Mouse (Mus musculus): Measurements from ENCODE around the gene C5ar2. TPM values are rescaled to one million over a fixed set of nuclear protein-coding genes. Genes with fewer than 3 reads are reported as not detected.
A peak's percentile ranks its signal among the peaks of the same experiment; 100 is the strongest.

The C5ar2 gene
- total and polyA plus RNA-seq, 2 experiments from 2014 or later, result 0.65 to 0.67 TPM

GRCm38 (mm10) chr7:16241787-16242186 is 2.2 kb downstream of the C5ar2 start:
- TF ChIP-seq CTCF (IDR thresholded peaks at IDR 0.05; ENCODE audit: low read depth), result no peak
- TF ChIP-seq EP300 (IDR thresholded peaks at IDR 0.05; ENCODE audit: low read depth), result no peak
- Histone ChIP-seq H3K36me3 (replicated peaks; ENCODE audit: control insufficient read depth, insufficient read depth, low read length) (no peaks in the 10 kb centered on the region), H3K4me2 (ENCODE audit: low read depth, low read length) (no peak overlapping the region), H3K27ac (ENCODE audit: low read depth) (no peak overlapping the region), H3K4me1 (ENCODE audit: control insufficient read depth, insufficient read depth) (0 out of 2 replicates have a peak, but pooled peaks cover 6% of the 10 kb centered on the region), H3K9me3 (replicated peaks; ENCODE audit: control insufficient read depth, low read length) (no peaks in the 10 kb centered on the region), H3K9ac (replicated peaks; ENCODE audit: low read depth, low read length) (no peak overlapping the region), H3K4me3 (ENCODE audit: low read depth, low read length) (no peak overlapping the region), H3K27me3 (ENCODE audit: control insufficient read depth, insufficient read depth, low read length) (no peaks in the 10 kb centered on the region)
- WGBS, result 51% methylated on average over 11 of the region's 11 CpGs
- ATAC-seq (ENCODE audit: insufficient read depth, low read depth), result no peak
- no peak for DNase-seq (ENCODE audit: low spot score)

DNA sequence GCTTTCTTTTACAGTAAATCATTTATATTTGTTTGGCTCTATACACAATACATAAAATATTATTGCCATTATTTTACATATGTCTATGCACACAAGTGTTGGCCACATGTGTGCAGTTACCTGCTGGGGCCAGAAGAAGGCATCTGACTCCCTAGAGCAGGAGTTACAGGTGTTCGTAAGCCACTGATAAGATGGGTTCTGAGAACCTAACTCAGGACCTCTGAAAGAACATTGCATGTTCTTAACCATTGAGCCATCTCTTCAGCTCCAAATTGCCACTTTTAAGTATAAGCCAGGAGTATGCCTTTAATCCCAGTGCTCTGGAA is 3.0 kb downstream of the C5ar2 start:
- 87% methylated on average over 1 of the region's 1 CpGs for WGBS
- no peak overlapping the region for H3K27ac ChIP-seq (ENCODE audit: low read depth)
- H3K4me1 ChIP-seq (ENCODE audit: control insufficient read depth, insufficient read depth), result 0 out of 2 replicates have a peak, but pooled peaks cover 6% of the 10 kb centered on the region
- no peak overlapping the region for H3K9ac ChIP-seq (replicated peaks; ENCODE audit: low read depth, low read length)
- TF ChIP-seq CTCF (IDR thresholded peaks at IDR 0.05; ENCODE audit: low read depth) (no peak), EP300 (IDR thresholded peaks at IDR 0.05; ENCODE audit: low read depth) (no peak)
- H3K4me2 ChIP-seq (ENCODE audit: low read depth, low read length), result no peak overlapping the region
- ATAC-seq (ENCODE audit: insufficient read depth, low read depth), result no peak
- H3K36me3 ChIP-seq (replicated peaks; ENCODE audit: control insufficient read depth, insufficient read depth, low read length), result no peaks in the 10 kb centered on the region
- no peaks in the 10 kb centered on the region for H3K27me3 ChIP-seq (ENCODE audit: control insufficient read depth, insufficient read depth, low read length)
- no peak overlapping the region for H3K4me3 ChIP-seq (ENCODE audit: low read depth, low read length)
- H3K9me3 ChIP-seq (replicated peaks; ENCODE audit: control insufficient read depth, low read length), result no peaks in the 10 kb centered on the region
- DNase-seq (ENCODE audit: low spot score), result no peak

- Histone ChIP-seq H3K4me1 (ENCODE audit: control insufficient read depth, insufficient read depth) (0 out of 2 replicates have a peak, but pooled peaks cover 6% of the 10 kb centered on the region), H3K36me3 (replicated peaks; ENCODE audit: control insufficient read depth, insufficient read depth, low read length) (no peaks in the 10 kb centered on the region), H3K27me3 (ENCODE audit: control insufficient read depth, insufficient read depth, low read length) (no peaks in the 10 kb centered on the region), H3K9ac (replicated peaks; ENCODE audit: low read depth, low read length) (no peak overlapping the region), H3K9me3 (replicated peaks; ENCODE audit: control insufficient read depth, low read length) (no peaks in the 10 kb centered on the region), H3K27ac (ENCODE audit: low read depth) (no peak overlapping the region), H3K4me3 (ENCODE audit: low read depth, low read length) (no peak overlapping the region), H3K4me2 (ENCODE audit: low read depth, low read length) (no peak overlapping the region)
- ATAC-seq (ENCODE audit: insufficient read depth, low read depth), result no peak
- WGBS, result 63% methylated on average over 7 of the region's 7 CpGs
- TF ChIP-seq CTCF (IDR thresholded peaks at IDR 0.05; ENCODE audit: low read depth), result no peak
- TF ChIP-seq EP300 (IDR thresholded peaks at IDR 0.05; ENCODE audit: low read depth), result no peak
- no peak for DNase-seq (ENCODE audit: low spot score)
These were observed 3.5 kb downstream of the C5ar2 start for GRCm38 (mm10) chr7:16240281-16240977.

DNA sequence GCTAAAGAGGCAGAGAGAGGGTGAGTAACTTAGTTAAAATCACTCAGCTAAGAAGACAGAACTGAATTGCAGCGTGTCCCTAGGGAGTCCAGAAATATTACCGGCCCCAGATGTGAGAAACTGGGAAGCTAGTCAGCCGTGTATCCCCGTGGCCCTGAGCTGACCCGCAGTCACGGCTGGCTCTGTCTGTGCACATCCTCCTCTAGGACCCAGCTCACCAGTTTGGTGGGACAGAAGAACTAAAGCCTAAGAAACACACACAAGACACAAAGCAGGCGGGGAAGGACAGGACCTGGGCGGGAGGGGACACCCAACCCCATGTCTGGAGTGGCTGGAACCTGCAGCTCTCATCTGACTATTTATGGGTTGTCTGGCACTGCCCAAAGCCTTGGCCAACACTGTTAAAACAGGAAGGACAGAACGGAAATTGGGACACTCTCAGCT is 4.4 kb downstream of the C5ar2 start:
- Histone ChIP-seq H3K9ac (replicated peaks; ENCODE audit: low read depth, low read length) (no peak overlapping the region), H3K27me3 (ENCODE audit: control insufficient read depth, insufficient read depth, low read length) (no peaks in the 10 kb centered on the region), H3K36me3 (replicated peaks; ENCODE audit: control insufficient read depth, insufficient read depth, low read length) (no peaks in the 10 kb centered on the region), H3K4me2 (ENCODE audit: low read depth, low read length) (no peak overlapping the region), H3K9me3 (replicated peaks; ENCODE audit: control insufficient read depth, low read length) (no peaks in the 10 kb centered on the region), H3K4me1 (ENCODE audit: control insufficient read depth, insufficient read depth) (0 out of 2 replicates have a peak, but pooled peaks cover 6% of the 10 kb centered on the region), H3K4me3 (ENCODE audit: low read depth, low read length) (no peak overlapping the region), H3K27ac (ENCODE audit: low read depth) (no peak overlapping the region)
- no peak for TF ChIP-seq EP300 (IDR thresholded peaks at IDR 0.05; ENCODE audit: low read depth)
- no peak for TF ChIP-seq CTCF (IDR thresholded peaks at IDR 0.05; ENCODE audit: low read depth)
- peak; percentile 54 for ATAC-seq (ENCODE audit: insufficient read depth, low read depth)
- DNase-seq (ENCODE audit: low spot score), result no peak
- 42% methylated on average over 9 of the region's 9 CpGs for WGBS

GRCm38 (mm10) chr7:16229869-16230268 is 14.1 kb downstream of the C5ar2 start:
- Histone ChIP-seq H3K9ac (replicated peaks; ENCODE audit: low read depth, low read length) (no peak overlapping the region), H3K9me3 (replicated peaks; ENCODE audit: control insufficient read depth, low read length) (peaks cover 6% of the 10 kb centered on the region; the same call in 1 of the 2 replicates), H3K4me2 (ENCODE audit: low read depth, low read length) (no peak overlapping the region), H3K4me3 (ENCODE audit: low read depth, low read length) (no peak overlapping the region), H3K36me3 (replicated peaks; ENCODE audit: control insufficient read depth, insufficient read depth, low read length) (no peaks in the 10 kb centered on the region), H3K27me3 (ENCODE audit: control insufficient read depth, insufficient read depth, low read length) (no peaks in the 10 kb centered on the region), H3K4me1 (ENCODE audit: control insufficient read depth, insufficient read depth) (peaks cover 8% of the 10 kb centered on the region; the same call in 1 of the 2 replicates), H3K27ac (ENCODE audit: low read depth) (no peak overlapping the region)
- no peak for TF ChIP-seq EP300 (IDR thresholded peaks at IDR 0.05; ENCODE audit: low read depth)
- no peak for TF ChIP-seq CTCF (IDR thresholded peaks at IDR 0.05; ENCODE audit: low read depth)
- WGBS, result 35% methylated on average over 5 of the region's 5 CpGs
- DNase-seq (ENCODE audit: low spot score) (no peak), ATAC-seq (ENCODE audit: insufficient read depth, low read depth) (no peak; the same call in 1 of the 2 replicates)
